Mouse (Mus musculus): Measurements from ENCODE around the gene Prkca. TPM values are rescaled to one million over a fixed set of nuclear protein-coding genes. Genes with fewer than 3 reads are reported as not detected.

Gene Prkca
- total RNA-seq, 2 experiments from 2014 or later = 3.2 to 6.7 TPM

DNA sequence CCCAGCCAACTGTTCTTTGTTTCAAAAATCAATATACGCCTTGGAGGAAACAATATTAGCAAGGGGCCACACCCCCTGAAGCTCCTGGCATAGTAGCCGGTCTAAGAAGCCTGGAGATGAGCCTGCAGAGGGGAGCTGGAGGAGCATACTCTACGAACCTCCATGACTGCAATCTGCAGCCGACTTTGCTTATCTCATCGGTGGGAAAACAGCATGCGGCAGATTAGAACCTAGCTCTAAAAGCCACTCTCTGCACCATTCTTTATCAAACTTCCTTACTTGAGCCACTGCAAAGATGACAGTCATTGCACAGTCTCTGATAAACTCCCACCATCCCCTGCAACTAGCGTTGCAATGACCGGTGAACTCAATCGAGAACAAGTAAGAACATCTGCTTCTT is 194.5 kb downstream of the Prkca start:
- ATAC-seq (replicated peaks; ENCODE audit: low FRiP score, poor library complexity, severe bottlenecking) = no peak

DNA sequence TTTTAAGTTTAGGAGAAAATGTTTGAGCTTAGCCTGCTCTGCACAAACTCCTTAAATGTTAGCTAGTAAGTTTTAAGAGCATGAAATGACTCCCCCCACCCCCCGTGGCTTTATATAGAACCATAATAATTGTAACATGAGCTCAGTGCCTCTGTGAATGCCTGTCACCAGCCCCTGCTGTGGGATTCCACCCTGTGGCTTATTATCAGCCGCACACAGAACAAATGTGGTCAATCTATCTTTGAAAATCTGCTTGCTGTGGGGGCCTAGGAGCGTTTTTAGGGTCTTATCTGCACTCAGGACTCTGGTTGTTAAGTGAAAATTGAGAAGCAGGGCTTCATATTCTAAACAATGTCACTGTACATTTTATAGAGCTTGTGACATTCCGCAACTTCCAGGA is 195.2 kb downstream of the Prkca start:
- no peak for ATAC-seq (replicated peaks; ENCODE audit: low FRiP score, poor library complexity, severe bottlenecking)

DNA sequence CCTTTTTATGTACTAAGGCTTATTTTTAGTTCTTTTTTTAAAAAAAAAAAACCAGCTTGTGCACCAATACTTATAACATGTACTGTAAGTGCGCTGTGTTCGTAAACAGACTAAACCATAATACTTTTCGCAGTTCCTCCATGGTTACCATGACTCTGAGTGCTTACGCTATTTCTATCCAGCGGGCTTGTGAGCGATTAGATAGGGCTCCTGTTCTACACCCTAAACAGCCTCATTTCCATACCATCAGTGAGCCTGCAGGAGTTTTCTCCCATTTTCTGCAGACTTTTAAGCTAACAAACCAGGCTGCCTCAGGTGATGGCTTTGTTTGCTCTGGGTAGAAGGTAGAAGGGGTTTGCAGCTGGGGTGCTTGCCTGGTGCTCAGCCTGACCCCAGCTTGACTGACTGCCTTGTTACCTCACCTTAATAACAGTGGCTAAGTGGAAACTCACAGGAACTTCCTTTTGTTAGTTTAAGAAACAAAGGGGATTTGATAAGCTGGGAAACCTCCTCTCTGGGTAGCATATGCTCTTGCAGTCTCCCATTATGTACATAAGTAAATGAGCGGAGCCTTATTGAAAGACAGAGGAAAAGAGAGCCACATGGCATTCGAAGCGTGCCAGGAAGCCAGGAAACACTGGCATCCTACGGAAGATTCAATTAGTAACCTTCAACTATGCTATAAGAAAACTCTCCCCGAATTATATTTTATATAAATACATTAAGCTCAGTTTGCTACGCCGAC is 197.8 kb downstream of the Prkca start:
- no peak for ATAC-seq (replicated peaks; ENCODE audit: low FRiP score, poor library complexity, severe bottlenecking)

- no peak for ATAC-seq (replicated peaks; ENCODE audit: low FRiP score, poor library complexity, severe bottlenecking)
These were observed 198.6 kb downstream of the Prkca start for GRCm38 (mm10) chr11:108145128-108145527.

DNA sequence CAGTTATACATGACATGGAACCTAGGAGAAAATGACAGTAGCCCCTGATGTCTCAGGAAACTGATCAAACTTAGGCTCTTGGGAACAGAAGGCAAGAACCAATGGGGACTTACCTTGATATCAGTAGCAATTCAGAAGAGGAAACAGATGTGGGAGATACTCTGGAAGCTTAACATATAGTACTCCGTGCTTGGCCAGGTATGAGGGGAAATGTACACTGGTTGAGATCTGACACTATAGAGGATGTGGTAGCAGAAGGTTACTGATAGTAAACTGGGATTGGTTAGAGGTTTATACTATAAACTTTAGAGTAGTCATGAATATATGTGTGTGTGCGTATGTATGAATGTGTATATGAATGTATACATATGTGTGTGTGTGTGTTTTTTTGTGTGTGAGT is 200.0 kb downstream of the Prkca start:
- no peak for ATAC-seq (replicated peaks; ENCODE audit: low FRiP score, poor library complexity, severe bottlenecking)

GRCm38 (mm10) chr11:108140028-108140427 is 203.7 kb downstream of the Prkca start:
- ATAC-seq (replicated peaks; ENCODE audit: low FRiP score, poor library complexity, severe bottlenecking) = no peak

GRCm38 (mm10) chr11:108136341-108136740 is 207.4 kb downstream of the Prkca start:
- no peak for ATAC-seq (replicated peaks; ENCODE audit: low FRiP score, poor library complexity, severe bottlenecking)

- no peak for ATAC-seq (replicated peaks; ENCODE audit: low FRiP score, poor library complexity, severe bottlenecking)
These were observed 208.1 kb downstream of the Prkca start for GRCm38 (mm10) chr11:108135407-108136159.

DNA sequence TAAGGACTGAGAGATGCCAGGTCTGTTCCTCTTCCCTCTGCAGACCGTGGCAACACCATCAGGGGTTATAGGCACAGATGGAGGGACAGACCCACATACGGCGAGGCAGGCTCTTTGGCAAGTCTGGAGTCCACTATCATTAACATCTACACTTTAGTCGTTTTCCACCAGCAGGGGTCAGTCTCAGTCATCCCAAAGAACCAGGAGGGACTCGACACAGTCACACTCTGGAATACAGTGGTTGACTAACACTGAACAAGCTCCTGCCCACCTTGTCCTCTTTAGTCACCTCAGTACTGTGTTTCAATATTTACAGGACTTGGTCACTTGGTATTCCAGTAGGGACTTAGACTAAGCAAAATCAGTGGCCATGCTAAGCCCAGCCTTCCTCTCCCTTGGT is 215.1 kb downstream of the Prkca start:
- no peak for ATAC-seq (replicated peaks; ENCODE audit: low FRiP score, poor library complexity, severe bottlenecking)

- ATAC-seq (replicated peaks; ENCODE audit: low FRiP score, poor library complexity, severe bottlenecking) = no peak
These were observed 215.8 kb downstream of the Prkca start for GRCm38 (mm10) chr11:108127908-108128307.

DNA sequence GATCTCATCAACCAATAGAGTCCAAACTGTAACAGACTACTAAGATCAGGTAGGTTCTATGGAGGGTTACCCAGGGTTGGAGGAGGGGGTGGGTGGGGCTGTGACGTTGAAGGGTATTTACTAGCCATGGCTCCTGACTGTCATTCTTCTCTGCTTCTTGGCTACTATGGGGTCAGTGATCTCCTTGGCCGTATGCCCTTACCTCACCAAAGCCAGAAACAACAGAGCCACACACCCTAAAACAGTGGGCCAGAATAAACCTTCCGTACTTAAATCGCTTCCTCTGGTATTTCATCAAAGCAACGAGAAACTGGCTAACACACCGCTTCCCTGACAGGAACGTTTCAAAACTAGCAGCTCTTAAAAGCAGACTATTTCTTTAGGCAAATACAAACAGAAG is 221.2 kb downstream of the Prkca start:
- no peak for ATAC-seq (replicated peaks; ENCODE audit: low FRiP score, poor library complexity, severe bottlenecking)

- ATAC-seq (replicated peaks; ENCODE audit: low FRiP score, poor library complexity, severe bottlenecking) = no peak
These were observed 223.0 kb downstream of the Prkca start for GRCm38 (mm10) chr11:108120708-108121107.

- ATAC-seq (replicated peaks; ENCODE audit: low FRiP score, poor library complexity, severe bottlenecking) = no peak
These were observed 223.9 kb downstream of the Prkca start for GRCm38 (mm10) chr11:108119785-108120184.

DNA sequence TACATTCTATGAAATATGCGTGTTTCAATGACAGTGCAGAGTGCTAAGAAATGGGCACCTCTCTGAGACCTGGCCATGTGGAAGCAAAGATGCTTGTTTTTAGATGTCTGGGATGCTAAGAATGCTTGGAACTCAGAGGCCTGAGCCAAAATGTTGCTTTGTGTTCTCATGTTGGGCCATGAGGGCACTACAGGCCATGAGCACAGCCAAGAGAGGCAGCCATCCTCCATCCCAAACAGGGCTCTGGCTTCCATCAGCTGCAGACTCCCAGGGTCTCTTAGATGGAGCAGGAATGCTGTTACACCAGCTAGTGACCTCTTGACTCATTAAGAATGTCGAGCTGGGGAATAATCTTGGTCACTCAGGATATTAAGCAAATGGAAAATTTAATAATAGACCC is 224.9 kb downstream of the Prkca start:
- no peak for ATAC-seq (replicated peaks; ENCODE audit: low FRiP score, poor library complexity, severe bottlenecking)

DNA sequence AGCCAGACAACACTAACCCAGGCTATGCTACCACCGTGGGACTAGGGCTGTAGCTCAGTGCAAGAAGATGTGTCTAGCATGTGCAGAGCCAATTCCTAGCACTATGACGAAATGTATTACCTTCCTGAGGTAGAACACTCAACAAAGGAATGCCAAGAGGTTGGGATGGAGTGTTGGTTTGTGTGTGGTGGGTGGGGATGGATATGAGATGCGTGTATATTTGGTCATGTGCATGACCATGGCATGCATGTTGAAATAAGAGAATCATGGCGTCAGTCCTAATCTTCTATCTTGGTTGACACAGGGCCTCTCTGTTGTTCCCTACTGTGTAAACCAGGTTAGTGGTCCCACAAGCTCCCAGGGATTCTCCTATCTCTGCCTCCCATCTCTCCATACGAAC is 225.5 kb downstream of the Prkca start:
- ATAC-seq (replicated peaks; ENCODE audit: low FRiP score, poor library complexity, severe bottlenecking) = no peak

- no peak for ATAC-seq (replicated peaks; ENCODE audit: low FRiP score, poor library complexity, severe bottlenecking)
These were observed 226.2 kb downstream of the Prkca start for GRCm38 (mm10) chr11:108117360-108118050.

- no peak for ATAC-seq (replicated peaks; ENCODE audit: low FRiP score, poor library complexity, severe bottlenecking)
These were observed 229.6 kb downstream of the Prkca start for GRCm38 (mm10) chr11:108114091-108114490.

GRCm38 (mm10) chr11:108112437-108112836 is 231.3 kb downstream of the Prkca start:
- no peak for ATAC-seq (replicated peaks; ENCODE audit: low FRiP score, poor library complexity, severe bottlenecking)

DNA sequence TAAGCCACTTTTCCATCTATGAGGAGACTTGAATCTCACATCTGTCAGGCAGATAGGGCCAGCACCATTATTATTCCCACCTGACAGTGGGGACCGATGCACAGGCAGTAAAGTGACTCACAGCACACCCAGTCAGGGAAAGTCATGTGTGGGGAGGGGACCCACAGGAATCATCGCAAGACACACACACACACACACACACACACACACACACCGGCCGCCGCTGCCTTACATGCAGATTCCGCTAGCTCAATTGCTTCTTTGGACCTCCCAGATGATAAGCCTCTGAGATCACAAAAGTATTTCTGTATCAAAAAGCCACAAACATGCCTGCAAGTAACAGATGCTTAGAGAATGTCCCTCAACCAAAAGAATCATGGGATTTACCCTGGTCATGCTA is 239.6 kb downstream of the Prkca start:
- ATAC-seq (replicated peaks; ENCODE audit: low FRiP score, poor library complexity, severe bottlenecking) = no peak

DNA sequence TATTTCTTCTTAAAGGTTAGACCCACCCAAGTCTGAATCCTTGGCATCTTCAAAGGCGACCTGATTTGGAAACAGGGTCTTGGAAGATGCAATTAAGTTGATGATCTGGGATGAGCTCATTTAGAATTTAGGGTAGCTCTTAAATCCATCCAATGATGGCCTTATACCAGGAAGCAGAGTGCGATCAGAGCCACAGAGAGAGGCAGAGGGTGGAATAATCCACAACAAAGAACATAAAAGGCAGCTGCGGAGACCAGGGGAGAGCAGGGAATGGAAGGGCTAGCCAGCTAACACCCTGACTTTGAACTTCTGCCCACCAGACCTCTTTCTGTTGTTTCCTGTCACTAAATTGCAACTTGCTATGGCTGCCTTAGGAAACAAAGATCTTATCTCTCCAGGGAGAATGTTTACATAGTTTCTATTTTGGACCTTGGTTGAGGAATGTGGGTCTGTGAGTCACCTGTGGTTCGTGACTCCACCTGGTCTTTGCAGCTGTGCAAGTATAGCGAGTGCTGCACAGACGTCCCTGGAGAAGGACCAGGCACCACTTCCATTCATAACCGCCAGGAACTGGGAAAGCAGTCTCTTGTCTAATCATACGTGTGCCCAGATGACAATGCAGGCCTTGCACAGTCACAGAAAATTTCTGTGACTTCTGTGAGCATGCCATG is 242.3 kb downstream of the Prkca start:
- no peak for ATAC-seq (replicated peaks; ENCODE audit: low FRiP score, poor library complexity, severe bottlenecking)

Data from erythroblast, adult 5-6 weeks (primary cell).